Mouse (Mus musculus): ENCODE measurements around the gene Pacs2.

DNA sequence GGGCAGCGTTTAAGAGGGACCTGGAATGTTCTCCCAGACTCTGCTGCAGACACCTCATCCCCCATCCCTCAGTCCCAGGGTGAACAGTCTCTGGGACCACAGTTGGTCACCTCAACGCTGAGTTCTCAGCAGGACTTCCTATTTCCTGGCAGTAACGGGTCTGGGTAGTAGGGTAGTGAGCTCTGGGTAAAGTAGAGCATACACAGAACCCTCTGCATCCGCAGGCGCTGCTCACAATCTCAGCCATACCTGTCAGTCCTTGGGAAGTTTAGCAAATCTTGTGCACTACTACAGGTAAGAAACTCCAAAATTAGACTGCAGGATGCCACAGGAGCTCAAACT lies 13.2 kb upstream of the Pacs2 start:
- no peak for TF ChIP-seq CTCF (IDR thresholded peaks at IDR 0.05; ENCODE audit: low read depth, low read length)
- TF ChIP-seq POLR2A (IDR thresholded peaks at IDR 0.05; ENCODE audit: extremely low read depth, insufficient read depth, low read length), result no peak; the same call in 1 of the 2 replicates
